Mouse (Mus musculus) adrenal gland, postnatal 36 days (tissue): ENCODE measurements around the gene Smok2a. TPM values are rescaled to one million over a fixed set of nuclear protein-coding genes. Genes with fewer than 3 reads are reported as not detected.
"Not testable (repeated sequence)": the region's sequence is repeated elsewhere in the genome, so short reads cannot be mapped to it uniquely, and the experiment has no call there.

Experiments
- DNase-seq, 2 experiments: peaks; one replicate each; pipeline ENCODE4 v3.0.0; 2021; ENCODE audit warnings: mixed read lengths in 1 of 2
- total RNA-seq, 2 experiments: library from RNA; stranded (reverse); gene quantifications; 2 replicates each; pipeline ENCODE4 v1.2.3; 2021

Gene Smok2a
- total RNA-seq, 2 experiments from 2014 or later = not detected

GRCm38 (mm10) chr17:13214169-13214568, 6.8 kb upstream of the Smok2a start:
- no peak for DNase-seq

- no peak for DNase-seq
These were observed 5.4 kb upstream of the Smok2a start for GRCm38 (mm10) chr17:13215595-13215994.

- DNase-seq = not testable (repeated sequence)
These were observed 933 bp downstream of the Smok2a start for GRCm38 (mm10) chr17:13221921-13222320.

GRCm38 (mm10) chr17:13229957-13230356, 9.0 kb downstream of the Smok2a start, which contains the start of gene Smok2b:
Gene Smok2b (plus strand): TSS chr17:13230257.
- not testable (repeated sequence) for DNase-seq

GRCm38 (mm10) chr17:13239461-13239860, 18.5 kb downstream of the Smok2a start:
- DNase-seq = not testable (repeated sequence)

GRCm38 (mm10) chr17:13240807-13241727, 20.1 kb downstream of the Smok2a start:
- not testable (repeated sequence) for DNase-seq

GRCm38 (mm10) chr17:13254786-13255185, 33.8 kb downstream of the Smok2a start:
- DNase-seq = not testable (repeated sequence)

Other genes with a start within 250 kb of the Smok2a start
- 10 to 100 TPM; 59.6 to 61.9 TPM for gene Wtap, start 227.0 kb upstream of the Smok2a start, total RNA-seq
- gene Sod2, start 214.3 kb upstream of the Smok2a start, total RNA-seq = 100 to 1,000 TPM; 383 to 457 TPM
- gene Gpr31b, start 168.9 kb upstream of the Smok2a start, total RNA-seq = under 1 TPM in 1 of 2 experiments, not detected in 1; 0.73 TPM
- 1 to 10 TPM in 1 of 2 experiments, under 1 TPM in 1; 0.73 to 1.0 TPM for gene Tcp10b, start 160.1 kb upstream of the Smok2a start, total RNA-seq
- under 1 TPM in 1 of 2 experiments, not detected in 1; 0.76 TPM for gene Unc93a, start 89.4 kb upstream of the Smok2a start, total RNA-seq
- not detected for gene Smok2b, start 9.1 kb downstream of the Smok2a start, total RNA-seq
- gene Tcp10c, start 133.4 kb downstream of the Smok2a start, total RNA-seq = not detected